Mouse (Mus musculus) erythroblast, adult 5-6 weeks (primary cell): ENCODE data around the gene Rasgrp1. TPM values are rescaled to one million over a fixed set of nuclear protein-coding genes. Genes with fewer than 3 reads are reported as not detected.

Experiments
- ATAC-seq: replicated peaks from 2 replicates; pipeline ENCODE4 v1.8.0; 2016; ENCODE audit warnings: moderate number of reproducible peaks, mild to moderate bottlenecking, moderate TSS enrichment, inconsistent platforms; ENCODE audit not compliant: poor library complexity, low FRiP score, severe bottlenecking
- total RNA-seq, 2 experiments: library from RNA; stranded (forward) in 1 of 2; stranded (reverse) in 1 of 2; fragments of 150-400 nt in 1 of 2; fragments of 200-764, 138-1000 nt in 1 of 2; gene quantifications; 2 replicates each; pipeline versions ENCODE4 v1.2.3 to v1.2.4; 2015 to 2017; ENCODE audit warnings: low replicate concordance in 2 of 2

The Rasgrp1 gene
- total RNA-seq, 2 experiments from 2014 or later: 0.17 TPM; not detected in 1

DNA sequence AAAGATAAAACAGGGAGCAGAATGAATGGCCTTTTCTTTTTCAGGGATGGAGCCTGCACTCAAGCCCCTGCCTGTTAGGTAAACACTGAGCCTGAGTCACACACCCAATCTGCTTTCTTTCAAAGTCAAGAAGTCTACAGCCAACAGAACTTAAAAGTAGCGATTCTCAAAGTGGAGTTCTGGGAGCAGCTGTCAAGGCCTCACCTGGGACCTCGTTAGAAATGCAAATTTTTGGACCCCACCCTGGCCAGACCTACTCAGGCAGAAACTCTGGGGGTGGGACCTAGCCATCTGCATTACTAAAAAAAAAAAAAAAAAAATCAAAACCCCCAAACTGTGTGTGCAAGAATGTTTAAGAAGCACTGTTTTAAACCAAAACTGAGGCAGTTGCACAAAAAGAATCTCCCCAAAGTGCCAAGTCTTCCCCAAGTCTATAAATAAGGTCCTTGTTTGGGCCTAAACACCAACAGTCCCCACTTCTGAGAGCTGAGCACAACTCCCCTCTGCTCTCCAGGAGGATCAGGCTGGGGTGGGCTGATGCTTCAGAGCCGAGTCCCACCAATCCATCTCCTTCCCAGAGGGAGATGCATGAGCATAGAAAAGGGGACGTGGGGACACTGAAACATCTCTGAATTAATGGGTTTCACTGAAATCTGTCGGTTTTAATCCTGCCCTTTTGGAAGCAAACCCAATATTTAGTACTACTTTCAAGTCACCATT is 5.7 kb downstream of the Rasgrp1 start:
- ATAC-seq: no peak

DNA sequence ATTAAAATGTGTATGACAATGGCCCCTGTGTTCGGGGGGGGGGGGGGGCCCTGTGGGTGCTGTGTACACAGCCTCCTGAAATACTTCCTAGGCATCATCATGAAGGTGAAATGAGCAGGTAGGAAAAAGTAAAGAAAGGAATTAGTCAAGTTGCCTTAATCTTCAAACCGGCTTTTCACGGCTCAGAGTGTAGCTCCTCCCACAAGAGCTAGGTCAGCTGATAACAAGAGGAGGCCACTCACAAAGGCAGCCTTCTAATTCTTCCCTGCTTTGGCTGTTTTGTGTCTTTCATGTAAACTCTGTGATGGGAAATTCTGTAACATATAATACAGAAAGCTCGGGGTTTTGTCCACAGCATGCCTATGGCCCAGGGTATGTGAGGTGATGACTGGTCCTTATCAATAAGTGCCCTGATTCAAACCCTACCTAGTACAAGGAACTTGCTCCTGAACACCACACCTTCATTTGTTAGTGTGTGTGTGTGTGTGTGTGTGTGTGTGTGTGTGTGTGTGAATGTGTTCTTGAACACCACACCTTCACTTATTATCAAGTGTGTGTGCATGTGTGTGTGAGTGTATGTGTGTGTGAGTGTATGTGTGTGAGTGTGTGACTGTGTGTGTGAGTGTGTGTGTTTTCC is 7.1 kb downstream of the Rasgrp1 start:
- ATAC-seq: no peak

DNA sequence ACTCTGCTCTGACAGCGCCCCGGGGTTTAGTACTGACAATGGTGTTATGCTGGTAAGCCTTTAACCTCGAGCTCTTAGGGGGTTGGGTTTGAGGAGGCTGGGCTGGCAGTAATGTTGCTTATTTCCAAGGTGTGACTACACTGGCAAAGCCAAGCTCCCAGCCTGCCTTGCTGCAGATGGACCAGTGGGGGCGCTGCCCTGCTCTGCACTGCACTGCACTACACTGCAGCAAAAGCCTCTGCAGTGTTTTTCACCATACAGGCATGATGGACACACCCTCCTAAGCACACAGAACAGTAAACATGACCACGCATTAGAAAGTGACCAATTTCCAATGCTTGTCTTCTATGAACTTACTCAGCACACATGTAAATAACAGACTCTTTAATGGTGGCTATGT is 11.2 kb downstream of the Rasgrp1 start:
- no peak for ATAC-seq

DNA sequence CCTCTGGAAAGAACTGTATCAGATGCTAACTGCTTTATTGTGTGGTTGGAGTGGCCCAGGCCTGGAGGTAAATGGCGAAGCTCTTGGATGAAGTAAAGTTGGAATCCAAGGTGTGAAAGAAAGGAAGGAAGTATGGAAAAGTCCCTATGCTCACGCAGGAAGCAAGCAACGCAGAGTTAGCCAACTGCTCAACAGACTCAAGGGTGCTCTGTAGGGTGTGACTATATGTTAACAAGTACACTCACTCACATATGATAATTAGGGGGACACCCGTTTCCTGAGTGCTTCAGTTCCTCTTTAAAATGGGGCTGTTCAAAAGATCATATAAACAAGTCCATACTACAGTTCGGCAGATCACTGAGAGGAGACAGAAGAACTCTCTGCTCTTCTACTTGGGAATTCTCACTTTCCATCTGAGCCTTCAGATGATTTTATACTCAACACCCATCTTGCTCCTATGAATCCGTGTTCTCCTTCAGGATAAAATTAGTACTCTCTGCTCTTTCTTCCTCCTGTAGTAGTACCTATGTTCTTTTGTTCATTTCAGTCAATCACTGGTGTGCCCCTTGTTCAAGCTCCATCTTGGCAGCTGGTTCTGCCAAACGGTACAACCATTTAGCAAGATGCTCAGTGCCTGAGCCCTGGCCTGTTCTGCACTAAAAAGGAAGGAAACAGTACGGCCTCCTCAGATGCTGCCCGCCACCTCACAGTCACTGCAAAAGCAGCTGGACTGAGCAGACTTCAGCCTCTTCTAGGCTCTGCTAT is 14.1 kb downstream of the Rasgrp1 start:
- ATAC-seq: no peak

DNA sequence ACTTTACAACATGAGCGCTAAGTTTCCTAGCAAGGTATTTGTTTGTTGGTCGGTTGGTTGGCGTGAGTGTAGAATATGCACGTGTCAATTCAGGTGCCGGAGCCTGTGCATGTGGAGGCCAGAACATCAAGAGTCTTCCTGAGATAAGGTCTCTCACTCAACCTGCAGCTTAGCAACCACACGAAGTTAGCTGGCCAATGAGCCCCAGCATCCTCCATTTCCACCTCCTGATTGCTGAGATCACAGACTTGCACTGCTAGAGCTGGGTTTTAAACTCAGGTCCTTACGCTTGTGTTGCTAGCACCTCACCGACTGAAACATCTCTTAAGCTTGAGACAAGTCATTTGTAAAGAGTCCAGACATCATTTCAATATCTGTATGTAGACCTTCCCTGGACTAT is 20.4 kb downstream of the Rasgrp1 start:
- no peak for ATAC-seq

DNA sequence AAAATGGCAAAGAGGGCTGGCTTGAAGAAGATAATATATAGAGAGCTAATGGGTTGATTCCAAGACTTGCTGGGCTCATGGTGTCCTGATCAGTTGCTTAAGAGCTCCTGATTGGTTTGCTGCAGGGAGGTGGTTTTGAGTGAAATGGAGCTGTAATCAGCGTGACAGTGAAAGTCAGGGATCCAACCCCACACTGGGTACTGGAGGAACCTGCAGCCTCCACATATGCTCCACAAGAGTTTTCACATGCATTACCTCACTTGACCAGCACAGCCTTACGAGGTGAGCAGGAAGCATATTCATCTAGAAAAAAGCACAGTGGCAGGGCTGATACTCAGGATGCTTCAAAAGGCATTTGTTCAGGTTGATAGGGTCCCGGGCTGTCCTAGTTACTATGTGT is 21.6 kb downstream of the Rasgrp1 start:
- ATAC-seq: no peak

DNA sequence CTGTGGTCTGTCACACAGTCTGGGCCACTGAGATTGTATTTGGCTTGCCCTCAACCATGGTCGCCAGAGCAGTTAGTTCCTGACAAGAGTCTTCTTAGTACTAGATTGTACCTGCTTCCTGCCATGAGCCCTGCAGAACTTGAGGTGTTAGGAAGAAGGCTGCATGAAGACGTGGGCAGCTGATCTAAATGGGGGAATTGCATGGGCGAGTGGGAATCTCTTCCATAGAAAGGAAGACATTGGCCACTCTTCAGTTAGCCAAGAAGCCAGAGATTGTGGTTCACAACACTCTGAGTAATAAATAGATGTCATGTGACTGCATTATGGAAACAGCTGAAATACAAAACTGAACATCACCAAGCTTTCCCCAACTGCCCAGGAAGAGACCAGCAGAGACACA is 23.8 kb downstream of the Rasgrp1 start:
- ATAC-seq: no peak

DNA sequence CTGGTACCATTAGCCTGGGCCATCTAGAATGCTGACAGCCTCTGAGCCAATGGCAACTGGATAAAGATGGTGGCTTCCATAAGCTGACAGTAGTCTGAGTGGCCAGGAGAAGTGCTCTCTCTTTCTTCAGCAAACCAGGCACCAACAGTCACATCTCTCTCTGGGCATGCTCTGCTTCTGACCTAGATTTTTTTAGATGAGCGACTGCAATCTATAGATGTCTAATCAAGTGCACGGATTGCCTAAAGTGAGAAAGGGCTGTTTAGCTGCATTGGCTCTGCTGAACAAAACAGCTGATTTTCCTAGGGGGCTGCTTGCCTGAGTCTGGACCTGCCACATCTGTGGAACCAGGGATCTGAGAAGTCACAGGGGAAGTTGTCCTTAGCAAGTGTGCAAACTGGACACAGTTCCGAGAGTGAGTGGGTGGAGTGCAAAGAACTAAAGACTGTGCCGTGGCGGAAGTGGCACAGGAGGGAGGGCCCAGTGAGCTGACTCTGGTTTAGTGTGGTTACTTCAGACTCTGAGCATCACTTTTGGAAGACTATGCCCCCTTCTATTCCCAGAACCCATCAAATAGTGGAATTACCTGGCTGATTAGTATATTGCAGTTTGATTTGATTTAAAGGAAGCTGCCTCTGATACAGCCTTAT is 29.1 kb downstream of the Rasgrp1 start:
- ATAC-seq: no peak

DNA sequence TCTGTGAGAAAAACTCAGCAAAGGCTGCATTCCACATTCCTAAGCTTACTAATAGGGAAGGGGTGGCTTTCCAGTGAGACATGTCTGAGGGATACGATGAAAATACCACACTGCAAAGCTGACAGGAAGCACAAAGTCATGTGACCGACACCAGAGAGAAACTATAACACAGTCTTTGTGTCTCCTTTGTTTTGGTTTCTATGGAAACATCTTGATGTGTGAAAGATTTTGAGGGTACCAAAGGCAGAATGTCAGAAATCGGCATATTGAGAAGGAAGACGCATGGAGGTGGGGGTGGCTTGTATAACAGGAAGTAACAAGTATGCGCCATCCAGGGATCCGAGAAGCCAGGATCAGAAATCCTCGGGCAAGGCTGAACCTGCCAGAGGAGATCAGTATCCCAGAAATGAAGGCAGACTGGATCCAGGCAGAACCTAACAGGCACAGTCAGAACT is 30.3 kb downstream of the Rasgrp1 start:
- no peak for ATAC-seq

DNA sequence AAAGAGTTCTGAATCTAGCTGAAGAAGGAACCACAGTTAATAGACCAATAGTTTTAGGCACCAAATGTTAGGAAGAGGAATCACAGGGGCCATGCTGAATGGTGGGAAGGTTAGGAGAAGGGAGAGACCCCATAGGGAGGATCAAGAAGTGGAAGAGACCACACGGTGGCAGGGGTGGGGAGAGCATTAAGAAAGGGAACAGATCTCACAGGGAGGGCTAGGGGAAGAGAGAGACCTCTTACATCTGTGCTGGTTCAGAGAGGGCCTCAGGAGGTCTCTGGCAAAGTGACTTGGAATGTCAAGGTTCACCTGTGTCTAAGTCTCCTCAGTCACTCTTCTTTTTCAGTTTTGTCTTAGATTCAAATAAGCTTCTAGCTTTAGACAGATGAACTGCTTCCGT is 30.8 kb downstream of the Rasgrp1 start:
- ATAC-seq: no peak

DNA sequence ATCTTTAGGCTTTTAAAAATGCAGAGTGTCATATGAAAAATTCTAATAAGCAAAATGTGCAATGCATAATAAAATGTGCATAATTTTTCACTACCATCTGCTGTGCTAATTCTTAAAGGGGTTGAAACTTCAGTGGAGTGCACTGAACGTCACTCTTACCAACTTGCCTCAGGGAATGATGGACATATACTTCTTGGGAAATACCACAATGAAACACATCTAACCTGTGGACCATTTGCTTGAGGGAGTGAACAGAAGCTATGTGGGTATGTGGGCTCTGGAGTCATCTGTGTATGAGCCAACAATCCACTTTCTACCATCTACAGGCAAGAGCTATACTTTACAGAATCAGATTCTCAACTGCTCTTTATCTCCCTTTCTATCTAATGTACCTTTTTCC is 31.5 kb downstream of the Rasgrp1 start:
- ATAC-seq: no peak

DNA sequence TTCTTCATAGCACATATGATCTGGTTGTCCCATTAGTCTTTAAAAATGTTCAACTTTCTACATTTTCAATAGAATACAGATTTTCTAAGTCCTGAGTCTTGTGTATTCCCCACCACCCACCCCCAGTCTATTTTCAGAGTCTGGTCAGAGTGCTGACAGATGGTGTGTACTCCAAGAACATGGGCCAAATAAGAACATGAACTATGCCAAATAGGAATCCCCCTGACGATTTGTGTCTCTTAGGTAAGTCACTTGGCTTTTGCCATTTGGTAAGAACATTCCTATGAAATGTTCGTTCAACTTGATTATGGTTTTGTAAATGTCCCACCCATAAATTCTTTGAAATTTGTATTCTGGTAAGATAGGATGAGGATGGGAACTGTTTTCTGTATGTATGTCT is 33.8 kb downstream of the Rasgrp1 start:
- ATAC-seq: no peak

DNA sequence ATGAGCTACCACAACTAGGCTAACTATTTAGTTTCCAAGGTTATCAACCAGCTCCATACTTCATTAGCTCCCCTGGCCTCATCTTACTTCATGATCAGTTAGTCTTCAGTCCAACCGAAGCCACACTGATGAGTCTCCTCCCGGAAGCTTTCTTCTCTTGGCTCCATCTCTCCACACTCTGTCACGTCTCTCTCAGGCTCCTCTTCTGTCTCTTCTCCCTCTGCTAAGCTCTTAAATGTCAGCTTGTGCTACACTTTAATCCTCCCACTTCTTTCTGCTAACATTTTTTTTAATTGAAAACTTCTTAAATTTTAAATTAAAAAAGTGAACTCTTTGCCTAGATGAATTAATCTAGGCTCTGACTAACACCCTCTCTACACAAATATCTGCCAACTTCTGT is 34.8 kb downstream of the Rasgrp1 start:
- ATAC-seq: no peak

DNA sequence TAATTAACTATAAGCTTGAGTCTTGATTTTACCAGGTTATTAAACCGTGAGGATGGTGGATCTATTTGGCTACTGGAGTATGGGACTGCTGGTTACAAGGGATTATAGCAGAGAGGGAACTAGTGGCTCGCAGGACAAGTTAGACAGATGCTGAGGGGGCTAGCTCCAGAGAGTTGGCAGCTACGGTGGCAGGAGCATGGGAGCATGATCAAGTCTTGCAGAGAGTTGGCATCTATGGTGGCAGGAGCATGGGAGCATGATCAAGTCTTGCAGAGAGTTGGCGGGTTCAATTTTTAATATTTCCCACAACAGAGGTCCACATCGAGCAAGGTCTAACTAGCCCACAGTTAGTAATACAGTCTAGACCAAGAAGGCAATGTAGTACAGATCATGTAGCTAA is 37.9 kb downstream of the Rasgrp1 start:
- ATAC-seq: no peak

DNA sequence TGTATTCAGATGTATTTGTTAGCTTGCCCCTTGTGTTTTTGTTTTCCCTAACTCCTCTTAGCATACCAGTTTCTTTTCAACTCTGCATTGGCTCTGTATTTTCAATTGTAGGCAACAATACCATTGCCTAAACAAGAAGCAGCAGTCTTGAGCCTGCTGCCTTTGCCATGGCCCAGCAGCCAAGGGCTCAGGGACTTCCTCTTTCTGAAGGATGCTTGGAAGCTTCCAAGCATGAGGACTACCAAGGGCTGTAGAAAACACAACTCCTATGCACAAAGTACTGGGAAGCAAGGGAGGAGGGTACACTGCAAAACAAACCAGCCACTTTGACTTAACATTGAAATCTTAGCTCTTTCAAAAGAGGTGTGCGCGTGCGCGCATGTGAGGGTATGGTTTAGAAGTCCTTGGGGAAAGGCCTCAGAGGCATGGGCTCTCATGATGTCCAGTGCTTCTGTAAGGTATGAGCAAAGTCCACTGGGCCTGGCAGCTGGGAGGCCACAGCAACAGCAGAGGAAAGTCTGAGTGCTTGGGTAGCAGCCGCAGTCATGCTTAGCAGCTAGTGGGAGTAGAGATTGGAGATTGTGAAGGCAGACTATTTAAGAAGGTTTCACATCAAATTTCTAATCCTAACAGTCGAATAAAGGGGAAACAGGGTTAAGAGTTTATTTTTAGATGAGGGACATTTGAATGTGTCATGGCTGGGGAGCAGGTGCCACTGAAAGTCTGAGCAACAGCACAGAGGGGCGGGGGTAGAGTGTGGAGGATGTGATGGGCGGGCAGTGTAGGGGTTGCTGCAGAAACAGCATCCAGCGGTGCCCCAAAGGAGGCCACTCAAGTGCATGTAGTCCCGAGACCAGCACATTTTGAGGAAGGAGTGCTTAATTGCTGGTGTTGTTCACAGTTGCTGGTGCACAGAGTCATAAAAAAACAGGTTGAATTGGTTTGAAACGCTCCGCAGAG is 39.1 kb downstream of the Rasgrp1 start:
- no peak for ATAC-seq

DNA sequence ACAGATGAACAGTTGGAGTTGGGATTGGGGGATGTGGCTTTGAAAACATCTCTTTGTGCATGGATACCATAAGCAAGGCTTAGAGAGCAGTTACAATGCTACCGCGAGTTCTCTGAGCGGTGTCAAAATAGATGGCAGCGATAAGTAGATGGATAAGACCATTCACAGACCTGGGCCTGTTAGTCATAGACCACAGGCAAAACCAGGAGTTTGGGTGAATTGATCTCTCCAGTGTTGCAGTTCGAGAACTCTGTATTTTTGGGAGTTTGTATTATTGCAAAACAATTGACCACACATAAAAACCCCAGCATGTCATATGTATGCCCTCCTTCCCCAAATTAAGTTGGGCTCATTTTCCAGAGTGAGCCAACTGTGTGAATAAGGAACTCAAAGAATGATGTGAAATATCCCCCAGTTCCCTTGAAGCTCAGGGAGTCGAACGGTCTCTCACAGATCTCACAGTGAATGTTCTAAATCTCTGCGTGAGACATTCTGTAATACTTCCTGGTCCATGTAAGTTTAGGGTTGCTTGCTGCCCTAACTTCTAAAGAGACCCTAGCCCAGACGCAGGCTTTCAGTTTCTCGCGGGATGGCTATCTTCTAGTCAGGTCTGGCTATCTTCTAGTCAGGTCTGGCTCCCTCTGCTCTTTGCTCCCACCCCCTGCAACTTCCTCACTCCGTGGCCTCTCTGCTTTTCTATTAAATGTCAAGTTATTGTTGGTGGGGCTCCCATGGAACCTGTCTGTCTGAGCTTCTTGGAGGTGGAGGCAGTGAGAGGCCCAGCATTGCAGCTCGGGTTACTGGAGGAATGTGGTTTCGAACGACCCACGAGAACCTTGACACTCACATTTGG is 43.0 kb downstream of the Rasgrp1 start:
- no peak for ATAC-seq

DNA sequence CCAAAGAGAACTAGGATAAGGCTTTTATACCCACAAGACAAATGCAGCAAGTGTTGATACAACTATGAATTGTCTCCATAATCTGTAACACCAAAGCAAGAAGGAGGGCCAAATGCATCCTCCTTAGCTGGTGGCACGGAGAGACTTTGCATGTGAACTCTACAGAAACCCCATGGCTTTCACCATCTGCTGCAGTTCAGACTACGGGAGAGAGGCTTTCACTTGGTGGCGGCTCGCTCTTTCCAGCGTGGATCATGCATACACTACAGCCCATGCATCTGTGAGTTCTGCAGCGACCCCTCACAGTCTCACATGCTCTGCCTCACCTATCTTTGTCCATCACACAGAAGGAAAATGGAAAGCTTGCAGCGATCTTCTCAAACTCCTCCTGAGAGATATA is 54.5 kb downstream of the Rasgrp1 start:
- ATAC-seq: no peak

DNA sequence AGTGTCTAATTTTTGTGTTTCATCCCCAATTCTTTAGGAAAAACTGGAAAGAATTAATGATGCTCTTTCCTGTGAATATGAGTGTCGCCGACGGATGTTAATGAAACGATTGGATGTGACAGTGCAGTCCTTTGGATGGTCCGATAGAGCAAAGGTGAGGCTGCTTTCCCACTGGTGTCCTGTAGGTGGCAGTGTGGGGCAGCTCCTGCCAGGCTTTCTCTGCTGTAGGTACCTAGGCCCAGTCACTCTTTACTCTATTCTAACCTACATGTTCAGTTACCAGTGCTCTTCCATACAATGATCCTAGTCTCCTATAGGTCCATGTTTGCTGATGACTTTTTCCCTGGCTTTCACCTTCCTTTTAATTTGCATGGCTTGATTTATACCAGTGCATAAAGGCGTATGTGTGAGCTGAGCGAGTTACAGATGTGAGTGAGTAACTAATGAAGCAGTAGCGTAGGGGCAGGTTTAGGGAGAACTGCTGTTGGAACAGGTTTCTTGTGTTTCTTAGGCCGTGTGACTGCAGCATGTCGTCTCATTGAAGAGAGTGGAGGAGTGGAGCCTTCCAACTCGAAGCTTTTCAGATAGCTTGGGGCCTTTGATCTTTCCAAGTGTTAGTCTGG is 78.9 kb downstream of the Rasgrp1 start:
- peak; percentile 91 for ATAC-seq
